Mouse (Mus musculus) liver, embryonic 18 days (tissue): ENCODE results near the gene Gm42669. TPM values are rescaled to one million over a fixed set of nuclear protein-coding genes. Genes with fewer than 3 reads are reported as not detected.

Experiments
- polyA plus RNA-seq: library from polyadenylated mRNA; depleted of rRNA; stranded (reverse); fragments of >200 nt; gene quantifications from 2 replicates; pipeline ENCODE4 v1.2.3, GENCODE M21; 2012; rRNA removed

Gene Gm42669
- 0.01 and 0.02 TPM in 2 replicates for polyA plus RNA-seq

DNA sequence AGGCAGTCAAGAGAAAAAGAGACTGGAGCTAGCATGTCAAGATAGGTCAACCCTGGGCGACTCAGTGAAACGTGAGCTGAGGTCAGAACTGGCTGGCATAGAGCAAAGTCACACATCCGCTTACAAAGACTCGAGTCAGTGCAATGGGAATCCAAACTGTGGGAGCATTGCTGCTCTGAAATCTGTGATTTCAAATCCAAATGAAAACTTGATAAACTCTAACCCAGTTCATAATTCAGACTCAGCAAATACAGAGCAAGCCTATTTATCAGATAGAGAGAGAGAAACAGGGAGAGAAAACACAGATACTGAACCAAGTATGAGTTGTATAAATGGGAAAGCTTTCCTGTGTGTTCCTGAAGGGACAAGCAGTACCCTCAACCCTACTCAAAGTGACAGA is at the start of gene Gm42669:
TSS of gene Gm42669 (plus strand) at position 301 of the 400 bp plus-strand sequence.

DNA sequence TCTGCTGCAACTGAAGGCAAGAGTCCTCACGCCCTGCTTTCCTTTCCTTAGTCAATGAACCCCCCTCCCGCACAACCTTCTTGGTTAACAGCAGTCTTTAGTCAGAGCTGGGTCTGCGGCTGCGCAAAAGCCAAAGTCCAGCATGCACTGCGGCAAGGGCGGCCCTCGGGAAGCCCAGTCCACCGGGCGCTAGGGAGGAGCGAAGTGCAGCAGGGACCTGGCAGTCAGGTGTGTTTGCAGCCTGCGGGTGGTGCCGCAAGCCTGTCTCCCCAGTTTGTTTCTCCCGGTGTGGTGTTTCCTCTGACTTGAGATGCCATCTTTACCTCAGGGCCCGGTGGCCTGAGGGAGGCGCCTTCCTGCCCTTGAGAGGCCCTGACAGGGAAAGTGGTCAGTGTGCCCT is 27.2 kb downstream of the Gm42669 start, which contains the start of gene 1700028K03Rik:
TSS of gene 1700028K03Rik (plus strand) at position 129 of the 400 bp plus-strand sequence.

DNA sequence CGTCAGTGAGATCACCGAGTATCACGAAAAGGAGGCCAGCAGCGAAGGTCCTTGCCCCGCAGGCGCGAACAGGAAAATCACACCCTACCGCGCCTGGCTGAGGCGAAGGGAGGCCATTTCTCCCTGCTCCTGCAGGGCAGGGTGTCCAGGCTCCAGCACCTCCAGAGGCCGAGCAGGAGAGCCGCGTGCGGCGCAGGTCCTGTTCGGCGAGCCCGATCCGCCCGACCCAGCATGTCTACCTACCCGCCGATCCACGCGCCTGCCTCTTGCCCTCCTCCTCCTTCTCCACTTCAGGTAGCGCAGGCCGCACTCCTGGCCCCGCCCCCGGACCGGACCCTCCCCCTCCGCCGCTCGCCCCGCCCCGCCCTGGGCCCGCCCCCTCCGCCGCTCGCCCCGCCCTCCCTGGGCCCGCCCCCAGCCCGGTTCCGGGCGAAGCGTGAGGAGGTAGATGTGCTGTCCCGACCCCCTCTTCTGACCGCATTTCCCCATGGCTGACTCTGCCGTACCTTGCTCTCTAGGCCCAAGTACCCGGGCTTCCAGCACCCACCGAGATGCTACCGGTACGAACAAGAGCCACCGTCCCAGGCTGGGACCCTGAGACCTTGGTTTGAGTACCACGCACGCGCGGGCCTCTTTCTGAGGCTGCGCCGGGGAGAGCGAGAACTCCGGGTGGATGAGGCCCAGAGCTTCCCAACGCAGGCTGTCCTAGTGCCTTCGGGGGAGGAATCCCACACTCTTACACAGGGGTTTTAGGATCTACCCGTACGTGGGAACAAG is 90.1 kb downstream of the Gm42669 start, which contains the start of the genes Rpap2 and Glmn:
TSS of gene Rpap2 (plus strand) at position 73 of the 777 bp plus-strand sequence.
TSS of gene Glmn (minus strand) at position 588 of the 777 bp plus-strand sequence.

Other genes starting within 250 kb of the Gm42669 start
- 3.3 and 3.8 TPM in 2 replicates for gene Tgfbr3, start 218.0 kb upstream of the Gm42669 start, polyA plus RNA-seq
- gene Brdt, start 176.5 kb upstream of the Gm42669 start, polyA plus RNA-seq, result 0.52 and 0.56 TPM in 2 replicates
- gene Ephx4, start 104.9 kb upstream of the Gm42669 start, polyA plus RNA-seq, result 0.06 and 0.07 TPM in 2 replicates
- gene Lpcat2b, start 76.1 kb upstream of the Gm42669 start, polyA plus RNA-seq, result not detected in 2 replicates
- gene Btbd8, start 69.6 kb upstream of the Gm42669 start, polyA plus RNA-seq, result 0.91 and 1.1 TPM in 2 replicates
- gene 1700028K03Rik, start 27.1 kb downstream of the Gm42669 start, polyA plus RNA-seq, result 0.01 TPM in 2 replicates
- 3.3 and 3.4 TPM in 2 replicates for gene Rpap2, start 89.8 kb downstream of the Gm42669 start, polyA plus RNA-seq
- gene Glmn, start 90.3 kb downstream of the Gm42669 start, polyA plus RNA-seq, result 2.4 and 2.7 TPM in 2 replicates
- 3.9 and 6.0 TPM in 2 replicates for gene Gfi1, start 218.4 kb downstream of the Gm42669 start, polyA plus RNA-seq